Mouse (Mus musculus) embryonic fibroblast, embryonic 13.5 days (primary cell): ENCODE results near the gene Dock4. TPM values are rescaled to one million over a fixed set of nuclear protein-coding genes. Genes with fewer than 3 reads are reported as not detected.

Experiments
- H3K27ac ChIP-seq: 2 replicates; pipeline ENCODE4 v1.5.1; 2012; ENCODE audit warnings: low read length, control low read depth, inconsistent platforms; ENCODE audit not compliant: insufficient read depth
- H3K4me1 ChIP-seq: 2 replicates; pipeline ENCODE4 v1.6.1; 2011; ENCODE audit warnings: low read length; ENCODE audit not compliant: control insufficient read depth, insufficient read depth
- H3K4me3 ChIP-seq: 2 replicates; pipeline ENCODE4 v1.5.1; 2011; ENCODE audit warnings: mild to moderate bottlenecking, control low read depth, low read length; ENCODE audit not compliant: insufficient read depth
- CTCF ChIP-seq: IDR thresholded peaks from 2 replicates; pipeline ENCODE4 v1.5.1; 2011; ENCODE audit warnings: mild to moderate bottlenecking, control low read depth, low read length, moderate library complexity, borderline replicate concordance; ENCODE audit not compliant: insufficient read depth
- POLR2A ChIP-seq: IDR thresholded peaks from 2 replicates; pipeline ENCODE4 v1.6.1; 2011; ENCODE audit warnings: low read depth, mild to moderate bottlenecking, control low read depth, low read length, moderate library complexity
- polyA plus RNA-seq: library from polyadenylated mRNA; stranded (reverse); fragments of >200 nt; gene quantifications from 2 replicates; pipeline ENCODE4 v1.2.4, GENCODE M21; 2011; ENCODE audit warnings: low read depth; ENCODE audit not compliant: missing spikeins, insufficient read length

The Dock4 gene
- polyA plus RNA-seq, 1 experiment, result 12.7 TPM

GRCm38 (mm10) chr12:40484224-40484623 is 38.5 kb downstream of the Dock4 start:
- TF ChIP-seq CTCF (no peak), POLR2A (no peak)
- H3K27ac ChIP-seq, result no peak overlapping the region
- H3K4me3 ChIP-seq, result no peak overlapping the region
- peaks cover 4% of the 10 kb centered on the region; the same call in 1 of the 2 replicates for H3K4me1 ChIP-seq

- Histone ChIP-seq H3K4me1 (peaks cover 4% of the 10 kb centered on the region; the same call in 1 of the 2 replicates), H3K27ac (no peak overlapping the region), H3K4me3 (no peak overlapping the region)
- no peak for TF ChIP-seq CTCF
- TF ChIP-seq POLR2A, result no peak
These were observed 39.5 kb downstream of the Dock4 start for GRCm38 (mm10) chr12:40485210-40485609.

- no peak for TF ChIP-seq CTCF
- no peak for TF ChIP-seq POLR2A
- no peak overlapping the region for H3K4me3 ChIP-seq
These were observed 40.5 kb downstream of the Dock4 start for GRCm38 (mm10) chr12:40486047-40486837.

GRCm38 (mm10) chr12:40496387-40496786 is 50.6 kb downstream of the Dock4 start:
- no peak for TF ChIP-seq CTCF
- no peak for TF ChIP-seq POLR2A
- Histone ChIP-seq H3K4me1 (peaks cover 12% of the 10 kb centered on the region), H3K4me3 (no peak overlapping the region)

More at GRCm38 (mm10) chr12:40486047-40486837, 40.5 kb downstream of the Dock4 start:
- Histone ChIP-seq H3K4me1 (peaks cover 2% of the 10 kb centered on the region; the same call in 1 of the 2 replicates), H3K27ac (no peak overlapping the region)

GRCm38 (mm10) chr12:40497806-40498205 is 52.1 kb downstream of the Dock4 start:
- no peak overlapping the region for H3K27ac ChIP-seq
- peaks cover 13% of the 10 kb centered on the region for H3K4me1 ChIP-seq
- no peak for TF ChIP-seq CTCF
- H3K4me3 ChIP-seq, result no peak overlapping the region

More at GRCm38 (mm10) chr12:40496387-40496786, 50.6 kb downstream of the Dock4 start:
- H3K27ac ChIP-seq, result no peak overlapping the region

GRCm38 (mm10) chr12:40498250-40498671 is 52.5 kb downstream of the Dock4 start:
- Histone ChIP-seq H3K27ac (no peak overlapping the region), H3K4me3 (no peak overlapping the region), H3K4me1 (peaks cover 13% of the 10 kb centered on the region)
- TF ChIP-seq CTCF, result no peak
- TF ChIP-seq POLR2A, result no peak

GRCm38 (mm10) chr12:40498928-40499626 is 53.3 kb downstream of the Dock4 start:
- Histone ChIP-seq H3K4me1 (peaks cover 13% of the 10 kb centered on the region), H3K27ac (peak overlapping the region; percentile 32), H3K4me3 (no peak overlapping the region)
- no peak for TF ChIP-seq POLR2A
- TF ChIP-seq CTCF, result no peak

- H3K4me1 ChIP-seq, result peaks cover 13% of the 10 kb centered on the region
- H3K4me3 ChIP-seq, result no peak overlapping the region
- H3K27ac ChIP-seq, result peak overlapping the region; percentile 34; the same call in 1 of the 2 replicates
- no peak for TF ChIP-seq POLR2A
- TF ChIP-seq CTCF, result no peak
These were observed 54.0 kb downstream of the Dock4 start for GRCm38 (mm10) chr12:40499627-40500329.

GRCm38 (mm10) chr12:40501141-40501540 is 55.4 kb downstream of the Dock4 start:
- Histone ChIP-seq H3K4me3 (no peak overlapping the region), H3K4me1 (peaks cover 12% of the 10 kb centered on the region), H3K27ac (no peak overlapping the region)
- no peak for TF ChIP-seq CTCF
- no peak for TF ChIP-seq POLR2A

- H3K27ac ChIP-seq, result no peak overlapping the region
- no peak overlapping the region for H3K4me3 ChIP-seq
- TF ChIP-seq CTCF (no peak), POLR2A (no peak)
- H3K4me1 ChIP-seq, result peaks cover 7% of the 10 kb centered on the region; the same call in 1 of the 2 replicates
These were observed 57.8 kb downstream of the Dock4 start for GRCm38 (mm10) chr12:40503520-40503919.
